ENCODE assay signal across 25 mouse cellular contexts in the genomic region with DNA sequence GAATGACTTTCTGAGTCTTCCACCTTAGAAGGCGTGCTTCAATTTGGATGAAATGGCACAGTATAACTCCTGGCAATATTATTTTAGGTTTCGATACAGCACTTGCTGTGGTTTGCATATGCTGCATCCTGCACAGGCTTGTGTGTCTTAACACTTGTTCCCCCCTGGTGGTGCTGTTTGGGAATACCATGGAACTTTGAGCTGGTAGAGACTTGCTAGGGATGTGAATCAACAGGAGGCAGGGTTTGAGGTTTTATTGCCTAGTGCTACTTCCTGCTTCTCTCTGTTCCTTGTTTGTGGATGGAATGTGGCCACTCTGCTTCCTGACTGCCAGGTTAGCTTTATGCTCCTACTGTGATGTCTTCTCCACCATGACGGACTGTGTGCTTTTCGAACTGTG. TPM values are rescaled to one million over a fixed set of nuclear protein-coding genes. Genes with fewer than 3 reads are reported as not detected.
"Had no signal": no experiment of that assay in that cellular context is flagged by ENCODE, and none has a peak within 500 bp of the region (broad histone marks: within the 10 kb centered on the region; RNA-seq: fewer than 3 reads in every experiment).

No protein-coding gene starts in this region.

- H3K27me3 ChIP-seq: limb, embryonic 13.5 days; liver, embryonic 12.5 days; liver, embryonic 15.5 days; lung, embryonic 15.5 days; midbrain, embryonic 13.5 days; neural tube, embryonic 13.5 days; stomach, embryonic 15.5 days had no signal

- H3K36me3 ChIP-seq: limb, embryonic 10.5 days; limb, embryonic 13.5 days; liver, embryonic 12.5 days; liver, embryonic 15.5 days; lung, embryonic 15.5 days; midbrain, embryonic 10.5 days; midbrain, embryonic 13.5 days; neural tube, embryonic 13.5 days; stomach, embryonic 15.5 days had no signal

- H3K27ac ChIP-seq: kidney, postnatal 0 days; layer of hippocampus, adult 2 months; limb, embryonic 10.5 days; limb, embryonic 13.5 days; liver, embryonic 12.5 days; liver, embryonic 15.5 days; lung, embryonic 15.5 days; midbrain, embryonic 10.5 days; midbrain, embryonic 13.5 days; neural tube, embryonic 13.5 days; stomach, embryonic 15.5 days had no signal

- H3K4me2 ChIP-seq: limb, embryonic 13.5 days; liver, embryonic 12.5 days; liver, embryonic 15.5 days; lung, embryonic 15.5 days; midbrain, embryonic 13.5 days; neural tube, embryonic 13.5 days; stomach, embryonic 15.5 days had no signal

- H3K4me1 ChIP-seq: limb, embryonic 10.5 days; limb, embryonic 13.5 days; lung, embryonic 15.5 days; midbrain, embryonic 10.5 days; midbrain, embryonic 13.5 days; neural tube, embryonic 13.5 days; stomach, embryonic 15.5 days had no signal

- H3K9ac ChIP-seq: limb, embryonic 13.5 days; liver, embryonic 12.5 days; liver, embryonic 15.5 days; lung, embryonic 15.5 days; midbrain, embryonic 13.5 days; neural tube, embryonic 13.5 days; stomach, embryonic 15.5 days had no signal

- H3K4me3 ChIP-seq: layer of hippocampus, adult 2 months; limb, embryonic 10.5 days; limb, embryonic 13.5 days; liver, embryonic 12.5 days; liver, embryonic 15.5 days; lung, embryonic 15.5 days; megakaryocyte, embryonic 14.5 days; midbrain, embryonic 10.5 days; midbrain, embryonic 13.5 days; myocyte; neural tube, embryonic 13.5 days; stomach, embryonic 15.5 days had no signal

- DNase-seq: kidney, postnatal 25 days; layer of hippocampus, postnatal 36 days; liver; lung, adult 18-20 months; lung, postnatal 10 days; lung, postnatal 36 days; right cerebral cortex, postnatal 25 days; spleen, adult 18-20 months; thymus, postnatal 25 days had no signal

- H3K9me3 ChIP-seq: limb, embryonic 10.5 days; limb, embryonic 13.5 days; liver, embryonic 12.5 days; liver, embryonic 15.5 days; lung, embryonic 15.5 days; midbrain, embryonic 10.5 days; midbrain, embryonic 13.5 days; neural tube, embryonic 13.5 days; stomach, embryonic 15.5 days had no signal

- ATAC-seq: liver, embryonic 12.5 days; midbrain, embryonic 13.5 days; midbrain, embryonic 16.5 days had no signal

RNA-seq across cellular contexts. Expression of gene Gpr39, which starts 15.9 kb away (rescaled TPM):
- total RNA-seq: monocyte, adult 5-6 weeks; neutrophil, adult 5-6 weeks had no signal
- polyA plus RNA-seq: limb, embryonic 10.5 days; limb, embryonic 13.5 days; midbrain, embryonic 10.5 days; midbrain, embryonic 13.5 days; neural tube, embryonic 13.5 days had no signal
